ENCODE assay signal across 18 mouse cellular contexts in the genomic region with DNA sequence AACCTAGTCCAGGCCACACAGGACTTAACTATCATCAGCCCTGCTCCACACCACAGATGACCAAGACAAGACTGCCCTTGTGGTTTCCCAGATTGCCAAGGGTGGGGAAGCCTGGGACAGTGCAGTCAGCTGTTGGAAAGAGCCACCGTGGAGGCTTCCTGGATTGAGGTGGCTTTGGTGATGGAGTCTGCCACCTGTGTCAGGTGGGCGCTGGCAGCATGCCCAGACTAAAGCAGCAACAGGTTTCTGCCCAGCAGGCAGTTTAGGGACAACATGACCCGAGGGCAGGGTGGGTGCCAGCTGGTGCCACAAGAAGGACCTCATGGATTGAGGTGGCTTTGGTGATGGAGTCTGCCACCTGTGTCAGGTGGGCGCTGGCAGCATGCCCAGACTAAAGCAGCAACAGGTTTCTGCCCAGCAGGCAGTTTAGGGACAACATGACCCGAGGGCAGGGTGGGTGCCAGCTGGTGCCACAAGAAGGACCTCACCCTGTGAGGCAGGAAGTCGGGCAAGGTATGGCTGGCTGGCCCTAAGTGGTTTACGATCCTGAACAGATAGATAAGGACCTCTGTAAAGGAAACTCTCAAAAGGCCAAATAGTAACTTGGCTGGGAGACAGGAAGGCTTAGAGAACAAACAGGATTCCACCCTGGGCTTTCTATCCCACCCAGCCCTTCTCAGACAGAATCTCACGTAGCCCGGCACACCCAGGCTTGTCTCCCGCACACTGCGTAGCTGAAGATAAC. TPM values are rescaled to one million over a fixed set of nuclear protein-coding genes. Genes with fewer than 3 reads are reported as not detected.
DNase-seq lines count a peak whose midpoint lies in the region; ATAC-seq and TF ChIP-seq lines count a peak whose summit lies in the region.
"Not testable (repeated sequence)": the region's sequence is repeated elsewhere in the genome, so short reads cannot be mapped to it uniquely, and the experiment has no call there.
"Had no signal": no experiment of that assay in that cellular context is flagged by ENCODE, and none has a peak within 500 bp of the region (broad histone marks: within the 10 kb centered on the region; RNA-seq: fewer than 3 reads in every experiment).

No protein-coding gene starts in this region.

- H3K4me2 ChIP-seq in intestine, embryonic 16.5 days (ENCODE audit: low read depth, low read length); stomach, postnatal 0 days (replicated peaks; ENCODE audit: low read depth): not testable (repeated sequence)

- peak; percentile 87 for ATAC-seq in intestine, embryonic 16.5 days
- peak; percentile 59 for ATAC-seq in megakaryocyte-erythroid progenitor cell, adult 5-6 weeks (replicated peaks; ENCODE audit: low FRiP score, low TSS enrichment, poor library complexity, severe bottlenecking)
- peak; percentile 69 for ATAC-seq in stomach, postnatal 0 days (ENCODE audit: low FRiP score, low TSS enrichment)

- 53% methylated on average over 11 of the region's 11 CpGs for WGBS in intestine, embryonic 16.5 days
- 46% methylated on average over 11 of the region's 11 CpGs for WGBS in stomach, postnatal 0 days

- not testable (repeated sequence) for H3K4me3 ChIP-seq in MEL (ENCODE audit: control insufficient read depth in 1 of 2, insufficient read depth in 1 of 2, low read depth in 2 of 2, low read length in 2 of 2); intestine, embryonic 16.5 days (ENCODE audit: low read length); stomach, postnatal 0 days (ENCODE audit: low read depth, low read length)

- not testable (repeated sequence) for TF ChIP-seq EP300 in MEL (IDR thresholded peaks at IDR 0.05; ENCODE audit: low read depth in 1 of 2, low read length in 2 of 2); stomach, postnatal 0 days (optimal IDR thresholded peaks at IDR 0.05)

- H3K9ac ChIP-seq in MEL (ENCODE audit: control insufficient read depth, low read depth, low read length, poor library complexity, severe bottlenecking); intestine, embryonic 16.5 days (ENCODE audit: low read depth, low read length); stomach, postnatal 0 days (ENCODE audit: low read length): not testable (repeated sequence)

- not testable (repeated sequence) for H3K9me3 ChIP-seq in MEL (replicated peaks; ENCODE audit: insufficient read depth, low read length); intestine, embryonic 16.5 days (ENCODE audit: control insufficient read depth, low read length); stomach, postnatal 0 days (ENCODE audit: control insufficient read depth, low read length)

- DNase-seq in MEL (ENCODE audit: low read depth, low spot score) = peak; percentile 23
- DNase-seq in heart, adult 11 months = peak; percentile 89
- peak; percentile 25 to 58 for DNase-seq in lung, adult 18-20 months
- peak; percentile 15 for DNase-seq in lung, postnatal 14 days
- DNase-seq in stomach, postnatal 0 days (ENCODE audit: low spot score) = not testable (repeated sequence)

- not testable (repeated sequence) for TF ChIP-seq CTCF in MEL (IDR thresholded peaks at IDR 0.05 in 2 of 3, conservative IDR thresholded peaks at IDR 0.05 in 1 of 3; ENCODE audit: control insufficient read depth in 1 of 3, insufficient read depth in 1 of 3, low read depth in 2 of 3, low read length in 3 of 3, poor library complexity in 1 of 3, severe bottlenecking in 1 of 3); stomach, postnatal 0 days (IDR thresholded peaks at IDR 0.05; ENCODE audit: low read depth)

- H3K27me3 ChIP-seq in MEL (ENCODE audit: control insufficient read depth in 1 of 2, insufficient read depth in 2 of 2, low read length in 2 of 2); intestine, embryonic 16.5 days (replicated peaks; ENCODE audit: control insufficient read depth, insufficient read depth, low read length); stomach, postnatal 0 days (ENCODE audit: control insufficient read depth, insufficient read depth, low read length): not testable (repeated sequence)

- H3K36me3 ChIP-seq in MEL (ENCODE audit: control insufficient read depth in 1 of 2, insufficient read depth in 2 of 2, low read length in 2 of 2); intestine, embryonic 16.5 days (ENCODE audit: control insufficient read depth, insufficient read depth, low read length); stomach, postnatal 0 days (ENCODE audit: control insufficient read depth, insufficient read depth, low read length): not testable (repeated sequence)

- not testable (repeated sequence) for H3K27ac ChIP-seq in MEL (ENCODE audit: control insufficient read depth, low read depth, low read length); intestine, embryonic 16.5 days (ENCODE audit: low read length); stomach, postnatal 0 days (replicated peaks)

- not testable (repeated sequence) for H3K79me2 ChIP-seq in MEL (ENCODE audit: control insufficient read depth, insufficient read depth, low read length, poor library complexity)

- not testable (repeated sequence) for H3K4me1 ChIP-seq in MEL (ENCODE audit: control insufficient read depth in 1 of 2, insufficient read depth in 2 of 2, low read length in 2 of 2); intestine, embryonic 16.5 days (ENCODE audit: control insufficient read depth, insufficient read depth, low read length); stomach, postnatal 0 days (replicated peaks; ENCODE audit: control insufficient read depth, insufficient read depth)

- TF ChIP-seq RAD21 in MEL (IDR thresholded peaks at IDR 0.05; ENCODE audit: low read depth, low read length) = not testable (repeated sequence)

- TF ChIP-seq POLR2A in MEL (IDR thresholded peaks at IDR 0.05; ENCODE audit: control insufficient read depth in 1 of 2, insufficient read depth in 1 of 2, low read depth in 1 of 2, low read length in 2 of 2, poor library complexity in 1 of 2) = not testable (repeated sequence)

RNA-seq across cellular contexts. Expression of a gene that starts 12.3 kb away (rescaled TPM):
- total RNA-seq in MEL (2012; rRNA removed) = not detected in 2 replicates
- not detected for polyA plus RNA-seq in MEL (2012; ENCODE audit: insufficient read depth in 1 of 2, insufficient read length in 2 of 2, low read depth in 1 of 2, low replicate concordance in 2 of 2, missing spikeins in 1 of 2)
- 0.82 and 2.3 TPM in 2 replicates for polyA plus RNA-seq in intestine, embryonic 16.5 days (2015; fragmentation: Nextera tagmentation; extraction: Ambion mirVana)
- not detected in 2 replicates for total RNA-seq in megakaryocyte-erythroid progenitor cell, adult 5-6 weeks (2014; fragmentation: Nextera tagmentation)
- total RNA-seq in megakaryocyte-erythroid progenitor cell, adult 5-6 weeks (2017) = not detected in 2 replicates
- 27.4 and 56.0 TPM in 2 replicates for polyA plus RNA-seq in stomach, postnatal 0 days (2015; fragmentation: Nextera tagmentation; extraction: Ambion mirVana)
- total RNA-seq: adrenal gland, postnatal 36 days; CH12.LX; gastrocnemius, adult 2 months; gastrocnemius, postnatal 25 days; heart, adult 18-20 months; heart, postnatal 14 days had no signal
- polyA plus RNA-seq: erythroblast, embryonic 14.5 days; forebrain, embryonic 14.5 days; hindbrain, embryonic 14.5 days had no signal

RNA-seq across cellular contexts. Expression of a gene that starts 17.1 kb away (rescaled TPM):
- 1.4 and 1.6 TPM in 2 replicates for total RNA-seq in MEL (2012; rRNA removed)
- 1 to 10 TPM in 1 of 2 experiments, not detected in 1; 2.5 TPM for polyA plus RNA-seq in MEL (2012; ENCODE audit: insufficient read depth in 1 of 2, insufficient read length in 2 of 2, low read depth in 1 of 2, low replicate concordance in 2 of 2, missing spikeins in 1 of 2)
- 16.6 and 18.5 TPM in 2 replicates for polyA plus RNA-seq in intestine, embryonic 16.5 days (2015; fragmentation: Nextera tagmentation; extraction: Ambion mirVana)
- total RNA-seq in megakaryocyte-erythroid progenitor cell, adult 5-6 weeks (2014; fragmentation: Nextera tagmentation) = 3.9 and 5.2 TPM in 2 replicates
- total RNA-seq in megakaryocyte-erythroid progenitor cell, adult 5-6 weeks (2017) = 1.7 and 2.1 TPM in 2 replicates
- polyA plus RNA-seq in stomach, postnatal 0 days (2015; fragmentation: Nextera tagmentation; extraction: Ambion mirVana) = 4.0 and 4.7 TPM in 2 replicates

RNA-seq across cellular contexts. Expression of a gene that starts 28.3 kb away (rescaled TPM):
- total RNA-seq in MEL (2012; rRNA removed) = not detected in 2 replicates
- not detected for polyA plus RNA-seq in MEL (2012; ENCODE audit: insufficient read depth in 1 of 2, insufficient read length in 2 of 2, low read depth in 1 of 2, low replicate concordance in 2 of 2, missing spikeins in 1 of 2)
- polyA plus RNA-seq in intestine, embryonic 16.5 days (2015; fragmentation: Nextera tagmentation; extraction: Ambion mirVana) = 44.4 and 47.8 TPM in 2 replicates
- total RNA-seq in megakaryocyte-erythroid progenitor cell, adult 5-6 weeks (2014; fragmentation: Nextera tagmentation) = not detected in 2 replicates
- not detected in 2 replicates for total RNA-seq in megakaryocyte-erythroid progenitor cell, adult 5-6 weeks (2017)
- 22.8 and 27.7 TPM in 2 replicates for polyA plus RNA-seq in stomach, postnatal 0 days (2015; fragmentation: Nextera tagmentation; extraction: Ambion mirVana)
- total RNA-seq: CH12.LX; gastrocnemius, adult 2 months had no signal
- polyA plus RNA-seq: cerebellum, adult 2 months; erythroblast, embryonic 14.5 days; forebrain, embryonic 10.5 days; forebrain, embryonic 14.5 days; hindbrain, embryonic 14.5 days had no signal

RNA-seq across cellular contexts. Expression of a gene that starts 49.9 kb away (rescaled TPM):
- 316 and 318 TPM in 2 replicates for total RNA-seq in MEL (2012; rRNA removed)
- polyA plus RNA-seq in MEL (2012; ENCODE audit: insufficient read depth in 1 of 2, insufficient read length in 2 of 2, low read depth in 1 of 2, low replicate concordance in 2 of 2, missing spikeins in 1 of 2) = 100 to 1,000 TPM in 1 of 2 experiments, not detected in 1; 269 TPM
- polyA plus RNA-seq in intestine, embryonic 16.5 days (2015; fragmentation: Nextera tagmentation; extraction: Ambion mirVana) = 212 and 230 TPM in 2 replicates
- total RNA-seq in megakaryocyte-erythroid progenitor cell, adult 5-6 weeks (2014; fragmentation: Nextera tagmentation) = 227 and 248 TPM in 2 replicates
- 163 and 177 TPM in 2 replicates for total RNA-seq in megakaryocyte-erythroid progenitor cell, adult 5-6 weeks (2017)
- polyA plus RNA-seq in stomach, postnatal 0 days (2015; fragmentation: Nextera tagmentation; extraction: Ambion mirVana) = 171 TPM in 2 replicates

Comparison
In these comparisons a context has a peak if more than half of its experiments do, and no peak if none do; other contexts are left out.
1. RNA of a gene that starts 28.3 kb away (polyA plus RNA-seq): 44.4 to 47.8 TPM in intestine, embryonic 16.5 days and 22.8 to 27.7 TPM in stomach, postnatal 0 days; not detected in MEL; every median in the first group is over 10 times any median in the second.
2. Peak in every context shown above with its lines, with median percentiles within 50 percentile points of each other: ATAC-seq.